Comparison of ENCODE assay signal across 18 mouse cellular contexts in the genomic region with DNA sequence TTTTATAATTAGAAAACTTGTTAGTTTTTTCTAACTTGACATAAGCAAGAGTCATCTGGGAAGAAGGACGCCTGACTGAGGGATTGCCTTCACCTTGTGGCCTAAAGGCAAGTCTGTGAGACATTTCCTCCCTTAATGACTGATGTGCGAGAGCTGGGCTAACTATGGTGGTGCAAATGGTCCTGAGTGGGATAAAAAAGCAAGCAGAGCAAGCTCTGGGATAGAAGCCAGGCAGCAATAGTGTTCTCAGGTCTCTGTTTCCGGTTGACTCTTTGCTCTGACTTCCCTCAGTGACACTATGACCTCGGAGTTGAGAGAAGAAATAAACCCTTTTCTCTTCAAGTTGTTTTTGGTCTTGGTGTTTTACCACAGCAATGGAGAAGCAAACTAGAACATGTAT. TPM values are rescaled to one million over a fixed set of nuclear protein-coding genes. Genes with fewer than 3 reads are reported as not detected.
DNase-seq lines count a peak whose midpoint lies in the region; ATAC-seq and TF ChIP-seq lines count a peak whose summit lies in the region.
"Had no signal": no experiment of that assay in that cellular context is flagged by ENCODE, and none has a peak within 500 bp of the region (broad histone marks: within the 10 kb centered on the region; RNA-seq: fewer than 3 reads in every experiment).

No protein-coding gene starts in this region.

- H3K79me2 ChIP-seq in liver, adult 2 months (ENCODE audit: control insufficient read depth, insufficient read depth, low read length), result peaks cover 9% of the 10 kb centered on the region; the same call in 1 of the 2 replicates

- WGBS in liver, adult 2 months, result 48% methylated on average over 4 of the region's 4 CpGs
- WGBS in liver, postnatal 0 days (ENCODE audit: insufficient replicate concordance), result 73% methylated on average over 4 of the region's 4 CpGs
- WGBS in hindbrain, embryonic 14.5 days, result 88% methylated on average over 4 of the region's 4 CpGs

- ATAC-seq in liver, postnatal 0 days, result no peak
- no peak for ATAC-seq in hindbrain, embryonic 14.5 days (ENCODE audit: low FRiP score)
- ATAC-seq: hindbrain, postnatal 0 days had no signal

- no peaks in the 10 kb centered on the region for H3K9me3 ChIP-seq in liver, postnatal 0 days (ENCODE audit: low read length)
- no peaks in the 10 kb centered on the region for H3K9me3 ChIP-seq in hindbrain, embryonic 14.5 days (ENCODE audit: control insufficient read depth, low read length)
- H3K9me3 ChIP-seq: heart, embryonic 12.5 days; stomach, embryonic 15.5 days had no signal

- no peak for TF ChIP-seq POLR2A in liver, adult 2 months (IDR thresholded peaks at IDR 0.05; ENCODE audit: extremely low read depth, insufficient read depth, low read length)

- H3K36me3 ChIP-seq in liver, adult 2 months (ENCODE audit: control insufficient read depth, insufficient read depth, low read length), result no peaks in the 10 kb centered on the region
- no peaks in the 10 kb centered on the region for H3K36me3 ChIP-seq in liver, postnatal 0 days (replicated peaks; ENCODE audit: insufficient read depth, low read length)
- H3K36me3 ChIP-seq in hindbrain, embryonic 14.5 days (replicated peaks; ENCODE audit: control insufficient read depth, insufficient read depth), result no peaks in the 10 kb centered on the region
- H3K36me3 ChIP-seq: heart, embryonic 12.5 days; stomach, embryonic 15.5 days had no signal

- H3K4me2 ChIP-seq in liver, postnatal 0 days (ENCODE audit: low read depth, low read length), result no peak overlapping the region
- H3K4me2 ChIP-seq in hindbrain, embryonic 14.5 days (replicated peaks), result no peak overlapping the region
- H3K4me2 ChIP-seq: heart, embryonic 12.5 days; stomach, embryonic 15.5 days had no signal

- no peak for TF ChIP-seq EP300 in liver, postnatal 0 days (IDR thresholded peaks at IDR 0.05; ENCODE audit: low read depth)

- peaks cover 15% of the 10 kb centered on the region for H3K4me1 ChIP-seq in liver, adult 2 months (ENCODE audit: control insufficient read depth, insufficient read depth, low read length)
- peaks cover 7% of the 10 kb centered on the region; the same call in 1 of the 2 replicates for H3K4me1 ChIP-seq in liver, postnatal 0 days (ENCODE audit: insufficient read depth)
- peaks cover 23% of the 10 kb centered on the region for H3K4me1 ChIP-seq in hindbrain, embryonic 14.5 days (replicated peaks; ENCODE audit: control insufficient read depth, insufficient read depth, low read length)
- H3K4me1 ChIP-seq: stomach, embryonic 15.5 days had no signal

- intact Hi-C loops in gastrocnemius, adult 2 months (cut with DNase I), result loop anchor here (5.0 kb wide), 1 partner anchor 145 kb away; the partner anchor contains the start of gene Peli1

- H3K4me3 ChIP-seq in gastrocnemius, adult 2 months, result no peak overlapping the region
- H3K4me3 ChIP-seq in liver, adult 2 months (ENCODE audit: insufficient read depth, low read depth, low read length), result no peak overlapping the region
- H3K4me3 ChIP-seq in liver, postnatal 0 days (ENCODE audit: low read depth, low read length), result no peak overlapping the region
- H3K4me3 ChIP-seq in hindbrain, embryonic 14.5 days (replicated peaks; ENCODE audit: low read length), result no peak overlapping the region
- H3K4me3 ChIP-seq: heart, embryonic 12.5 days; stomach, embryonic 15.5 days had no signal

- H3K27me3 ChIP-seq in liver, adult 2 months (ENCODE audit: control insufficient read depth, insufficient read depth, low read length), result no peaks in the 10 kb centered on the region
- H3K27me3 ChIP-seq in liver, postnatal 0 days (ENCODE audit: insufficient read depth, low read length), result no peaks in the 10 kb centered on the region
- no peaks in the 10 kb centered on the region for H3K27me3 ChIP-seq in hindbrain, embryonic 14.5 days (ENCODE audit: control insufficient read depth, insufficient read depth, low read length)
- H3K27me3 ChIP-seq: heart, embryonic 12.5 days; stomach, embryonic 15.5 days had no signal

- no peak overlapping the region for H3K9ac ChIP-seq in liver, adult 2 months (ENCODE audit: low read depth, low read length)
- H3K9ac ChIP-seq in liver, postnatal 0 days (replicated peaks), result no peak overlapping the region
- H3K9ac ChIP-seq in hindbrain, embryonic 14.5 days, result no peak overlapping the region
- H3K9ac ChIP-seq: heart, embryonic 12.5 days; stomach, embryonic 15.5 days had no signal

- H3K27ac ChIP-seq in gastrocnemius, adult 2 months, result 0 out of 2 replicates have a peak overlapping the region, but pooled peaks have one; percentile 12
- peak overlapping the region; percentile 33 for H3K27ac ChIP-seq in liver, adult 2 months (replicated peaks; ENCODE audit: insufficient read depth, low read depth, low read length)
- no peak overlapping the region for H3K27ac ChIP-seq in liver, postnatal 0 days (ENCODE audit: low read depth)
- H3K27ac ChIP-seq in hindbrain, embryonic 14.5 days, result no peak overlapping the region
- H3K27ac ChIP-seq: hindbrain, postnatal 0 days had no signal

- no peak for TF ChIP-seq CTCF in gastrocnemius, adult 2 months (IDR thresholded peaks at IDR 0.05)
- TF ChIP-seq CTCF in liver, adult 2 months (IDR thresholded peaks at IDR 0.05; ENCODE audit: low read depth, low read length), result no peak
- TF ChIP-seq CTCF in liver, postnatal 0 days (IDR thresholded peaks at IDR 0.05; ENCODE audit: low read depth), result no peak

- DNase-seq in gastrocnemius, adult 2 months, result no peak
- DNase-seq in gastrocnemius, adult 18-20 months (ENCODE audit: low spot score), result no peak
- DNase-seq in liver, adult 2 months (ENCODE audit: extremely low read depth, low read depth, low spot score), result peak; percentile 51
- DNase-seq in liver, postnatal 0 days, result no peak
- peak; percentile 22 for DNase-seq in R1 (ENCODE audit: low read depth, low spot score)
- DNase-seq in kidney, postnatal 36 days, result peak; percentile 37 to 60
- no peak for DNase-seq in hindbrain, embryonic 14.5 days (ENCODE audit: low spot score)
- DNase-seq in urinary bladder, postnatal 25 days (ENCODE audit: low spot score), result no peak
- DNase-seq: adrenal gland, adult 8-10 months; cerebellum, adult 9-10 months; gastrocnemius, postnatal 14 days; heart, postnatal 4 days; midbrain, embryonic 14.5 days; right cerebral cortex, adult 18-20 months; spleen, adult 18-20 months had no signal

RNA-seq across cellular contexts. Expression of gene Vps54, which starts 2.1 kb away (rescaled TPM):
- total RNA-seq in gastrocnemius, adult 2 months (2021), result 10 to 100 TPM; 19.6 to 22.3 TPM
- total RNA-seq in gastrocnemius, adult 18-20 months (2021), result 10 to 100 TPM; 19.9 to 21.0 TPM
- 37.4 and 39.7 TPM in 2 replicates for total RNA-seq in liver, adult 2 months (2014; rRNA removed)
- 5.6 TPM in 2 replicates for polyA plus RNA-seq in liver, adult 2 months (2012; rRNA removed)
- polyA plus RNA-seq in liver, postnatal 0 days (2015; fragmentation: Nextera tagmentation; extraction: Ambion mirVana), result 4.3 and 4.9 TPM in 2 replicates
- polyA plus RNA-seq in hindbrain, embryonic 14.5 days (2014; fragmentation: Nextera tagmentation; extraction: Ambion mirVana), result 13.3 and 14.9 TPM in 2 replicates

Comparison
In these comparisons a context has a peak if more than half of its experiments do, and no peak if none do; other contexts are left out.
1. DNase-seq: peak in liver, adult 2 months (single experiment), R1 (single experiment) and kidney, postnatal 36 days (2 of 2); none in gastrocnemius, adult 2 months (single experiment), gastrocnemius, adult 18-20 months (single experiment), liver, postnatal 0 days (single experiment), hindbrain, embryonic 14.5 days (single experiment) and urinary bladder, postnatal 25 days (single experiment).
2. H3K27ac ChIP-seq: peak in gastrocnemius, adult 2 months (single experiment) and liver, adult 2 months (single experiment); none in liver, postnatal 0 days (single experiment) and hindbrain, embryonic 14.5 days (single experiment).